Mouse (Mus musculus): ENCODE measurements around the gene Rapgefl1. TPM values are rescaled to one million over a fixed set of nuclear protein-coding genes. Genes with fewer than 3 reads are reported as not detected.

Rapgefl1 gene
- polyA plus RNA-seq, 2 experiments, result 8.9 to 31.4 TPM

- Histone ChIP-seq H3K9me3 (ENCODE audit: control insufficient read depth, low read length) (no peaks in the 10 kb centered on the region), H3K9ac (ENCODE audit: low read depth, low read length, severe bottlenecking) (peak overlapping the region; percentile 95), H3K27me3 (ENCODE audit: control insufficient read depth, insufficient read depth, low read length) (no peaks in the 10 kb centered on the region), H3K4me1 (ENCODE audit: control insufficient read depth, insufficient read depth, low read length) (peaks cover 10% of the 10 kb centered on the region), H3K27ac (replicated peaks; ENCODE audit: low read depth, low read length) (no peak overlapping the region), H3K4me3 (replicated peaks; ENCODE audit: low read length) (peak overlapping the region; percentile 100), H3K4me2 (replicated peaks; ENCODE audit: low read depth, low read length, severe bottlenecking) (peak overlapping the region; percentile 84), H3K36me3 (ENCODE audit: control insufficient read depth, insufficient read depth, low read length) (peaks cover 46% of the 10 kb centered on the region)
- TF ChIP-seq POLR2A (IDR thresholded peaks at IDR 0.05; ENCODE audit: borderline replicate concordance, extremely low read depth, insufficient read depth, insufficient read length), result no peak
- 6% methylated on average over 5 of the region's 5 CpGs for WGBS
- DNase-seq (ENCODE audit: low spot score), result no peak
- ATAC-seq (ENCODE audit: low FRiP score, low read depth), result no peak
Observed at GRCm38 (mm10) chr11:98797306-98797705, 39.3 kb upstream of the Rapgefl1 start.

DNA sequence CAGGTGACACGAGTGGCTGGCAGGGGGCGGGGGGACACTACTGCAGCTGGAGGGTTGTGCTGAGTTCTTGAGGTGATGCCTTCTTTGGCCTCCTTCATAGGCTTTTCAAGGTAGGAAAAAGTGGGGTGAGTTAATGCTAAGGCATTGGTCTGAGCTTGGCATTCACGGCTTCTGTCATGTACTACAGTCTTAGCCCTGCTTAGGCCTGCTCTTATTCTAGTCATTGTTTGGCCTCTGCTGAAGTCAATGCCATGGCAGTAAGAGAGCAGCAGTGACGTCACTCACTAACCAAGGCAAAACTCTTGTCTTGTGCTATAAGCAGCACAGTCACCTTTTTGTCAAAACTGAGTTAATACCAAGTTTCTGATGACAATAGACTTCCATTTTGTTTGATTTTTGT is 38.7 kb upstream of the Rapgefl1 start:
- WGBS, result 53% methylated on average over 4 of the region's 4 CpGs
- ATAC-seq (ENCODE audit: low FRiP score, low read depth), result no peak
- TF ChIP-seq POLR2A (IDR thresholded peaks at IDR 0.05; ENCODE audit: borderline replicate concordance, extremely low read depth, insufficient read depth, insufficient read length), result no peak
- DNase-seq (ENCODE audit: low spot score), result no peak
- H3K36me3 ChIP-seq (ENCODE audit: control insufficient read depth, insufficient read depth, low read length), result peaks cover 52% of the 10 kb centered on the region
- peak overlapping the region; percentile 84 for H3K4me2 ChIP-seq (replicated peaks; ENCODE audit: low read depth, low read length, severe bottlenecking)
- no peaks in the 10 kb centered on the region for H3K27me3 ChIP-seq (ENCODE audit: control insufficient read depth, insufficient read depth, low read length)
- peaks cover 10% of the 10 kb centered on the region for H3K4me1 ChIP-seq (ENCODE audit: control insufficient read depth, insufficient read depth, low read length)
- H3K27ac ChIP-seq (replicated peaks; ENCODE audit: low read depth, low read length), result no peak overlapping the region
- no peaks in the 10 kb centered on the region for H3K9me3 ChIP-seq (ENCODE audit: control insufficient read depth, low read length)
- H3K4me3 ChIP-seq (replicated peaks; ENCODE audit: low read length), result peak overlapping the region; percentile 100
- peak overlapping the region; percentile 95; the same call in 1 of the 2 replicates for H3K9ac ChIP-seq (ENCODE audit: low read depth, low read length, severe bottlenecking)

DNA sequence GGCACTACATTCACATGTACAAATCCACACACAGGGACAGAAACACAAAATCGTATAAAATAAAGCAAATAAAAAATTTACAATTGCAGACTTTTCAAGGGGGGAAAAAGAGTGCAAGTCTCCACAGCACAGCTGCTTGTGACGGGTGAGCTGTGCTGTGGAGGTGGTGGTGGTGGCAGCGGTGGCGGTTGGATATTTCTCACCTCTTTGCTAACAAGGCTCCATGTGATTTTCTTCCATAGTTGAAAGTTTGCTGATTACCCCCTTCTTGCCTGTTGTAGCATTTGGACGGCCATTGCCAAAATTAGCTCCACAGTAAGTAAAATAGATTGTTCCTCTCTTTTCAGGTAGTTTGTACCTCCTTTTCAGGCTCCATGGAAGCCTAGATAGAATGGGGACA is 32.0 kb upstream of the Rapgefl1 start, which contains the start of gene Casc3:
Casc3 (plus strand) TSS at position 301 of the 400 bp plus-strand sequence.
- no peak within 1 kb of the TSS for H3K27ac ChIP-seq (replicated peaks; ENCODE audit: low read depth, low read length)
- H3K9me3 ChIP-seq (ENCODE audit: control insufficient read depth, low read length), result no peaks in the 10 kb centered on the region
- no peak within 1 kb of the TSS for H3K9ac ChIP-seq (ENCODE audit: low read depth, low read length, severe bottlenecking)
- peaks cover 86% of the 10 kb centered on the region for H3K36me3 ChIP-seq (ENCODE audit: control insufficient read depth, insufficient read depth, low read length)
- peaks cover 5% of the 10 kb centered on the region; the same call in 1 of the 2 replicates for H3K4me1 ChIP-seq (ENCODE audit: control insufficient read depth, insufficient read depth, low read length)
- ATAC-seq (ENCODE audit: low FRiP score, low read depth) (no peak), DNase-seq (ENCODE audit: low spot score) (no peak)
- H3K27me3 ChIP-seq (ENCODE audit: control insufficient read depth, insufficient read depth, low read length), result no peaks in the 10 kb centered on the region
- no peak within 1 kb of the TSS for H3K4me2 ChIP-seq (replicated peaks; ENCODE audit: low read depth, low read length, severe bottlenecking)
- no peak within 1 kb of the TSS for H3K4me3 ChIP-seq (replicated peaks; ENCODE audit: low read length)
- 88% methylated on average over 5 of the region's 5 CpGs for WGBS
- no peak for TF ChIP-seq POLR2A (IDR thresholded peaks at IDR 0.05; ENCODE audit: borderline replicate concordance, extremely low read depth, insufficient read depth, insufficient read length)

DNA sequence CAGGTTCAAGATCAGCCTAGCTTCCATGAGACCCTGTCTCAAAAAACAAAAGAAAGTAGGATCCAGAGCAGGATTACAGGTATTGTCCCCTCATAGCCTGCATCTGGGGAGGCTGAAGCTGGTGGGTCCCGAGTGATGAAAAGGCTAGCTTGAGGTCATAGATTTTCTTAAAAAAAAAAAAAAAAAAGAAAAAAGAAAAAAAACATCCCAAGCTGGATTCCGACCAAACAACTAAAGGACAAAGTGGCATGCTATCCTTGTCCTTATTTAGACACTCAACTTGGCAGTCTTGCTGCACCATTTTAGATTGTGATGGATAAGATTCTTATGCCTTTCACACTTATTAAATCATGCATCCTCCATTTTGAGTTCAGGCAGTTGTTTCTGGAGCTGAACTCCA is 28.2 kb upstream of the Rapgefl1 start:
- WGBS, result 78% methylated on average over 2 of the region's 2 CpGs
- Histone ChIP-seq H3K36me3 (ENCODE audit: control insufficient read depth, insufficient read depth, low read length) (peaks cover 70% of the 10 kb centered on the region), H3K9ac (ENCODE audit: low read depth, low read length, severe bottlenecking) (peak overlapping the region; percentile 89; the same call in 1 of the 2 replicates), H3K4me1 (ENCODE audit: control insufficient read depth, insufficient read depth, low read length) (peaks cover 13% of the 10 kb centered on the region; the same call in 1 of the 2 replicates), H3K4me2 (replicated peaks; ENCODE audit: low read depth, low read length, severe bottlenecking) (no peak overlapping the region; the same call in 1 of the 2 replicates), H3K27me3 (ENCODE audit: control insufficient read depth, insufficient read depth, low read length) (no peaks in the 10 kb centered on the region), H3K9me3 (ENCODE audit: control insufficient read depth, low read length) (no peaks in the 10 kb centered on the region), H3K27ac (replicated peaks; ENCODE audit: low read depth, low read length) (peak overlapping the region; percentile 95), H3K4me3 (replicated peaks; ENCODE audit: low read length) (0 out of 2 replicates have a peak overlapping the region, but pooled peaks have one; percentile 86)
- ATAC-seq (ENCODE audit: low FRiP score, low read depth) (no peak), DNase-seq (ENCODE audit: low spot score) (no peak)
- TF ChIP-seq POLR2A (IDR thresholded peaks at IDR 0.05; ENCODE audit: borderline replicate concordance, extremely low read depth, insufficient read depth, insufficient read length), result no peak

GRCm38 (mm10) chr11:98809457-98810290 is 26.9 kb upstream of the Rapgefl1 start:
- H3K9me3 ChIP-seq (ENCODE audit: control insufficient read depth, low read length), result no peaks in the 10 kb centered on the region
- ATAC-seq (ENCODE audit: low FRiP score, low read depth) (peak; percentile 97), DNase-seq (ENCODE audit: low spot score) (peak; percentile 99)
- peak overlapping the region; percentile 70 for H3K4me2 ChIP-seq (replicated peaks; ENCODE audit: low read depth, low read length, severe bottlenecking)
- H3K27me3 ChIP-seq (ENCODE audit: control insufficient read depth, insufficient read depth, low read length), result no peaks in the 10 kb centered on the region
- TF ChIP-seq POLR2A (IDR thresholded peaks at IDR 0.05; ENCODE audit: borderline replicate concordance, extremely low read depth, insufficient read depth, insufficient read length), result peak; percentile 55; the same call in 1 of the 2 replicates
- H3K36me3 ChIP-seq (ENCODE audit: control insufficient read depth, insufficient read depth, low read length), result peaks cover 67% of the 10 kb centered on the region
- peak overlapping the region; percentile 86 for H3K4me3 ChIP-seq (replicated peaks; ENCODE audit: low read length)
- peak overlapping the region; percentile 89 for H3K9ac ChIP-seq (ENCODE audit: low read depth, low read length, severe bottlenecking)
- peaks cover 13% of the 10 kb centered on the region; the same call in 1 of the 2 replicates for H3K4me1 ChIP-seq (ENCODE audit: control insufficient read depth, insufficient read depth, low read length)
- H3K27ac ChIP-seq (replicated peaks; ENCODE audit: low read depth, low read length), result peak overlapping the region; percentile 95
- WGBS, result 2% methylated on average over 52 of the region's 84 CpGs
